Mouse (Mus musculus): ENCODE results near the gene Pml. TPM values are rescaled to one million over a fixed set of nuclear protein-coding genes. Genes with fewer than 3 reads are reported as not detected.
A peak's percentile ranks its signal among the peaks of the same experiment; 100 is the strongest.

The Pml gene
- polyA plus RNA-seq, 1 experiment from 2014 or later: 18.9 TPM

DNA sequence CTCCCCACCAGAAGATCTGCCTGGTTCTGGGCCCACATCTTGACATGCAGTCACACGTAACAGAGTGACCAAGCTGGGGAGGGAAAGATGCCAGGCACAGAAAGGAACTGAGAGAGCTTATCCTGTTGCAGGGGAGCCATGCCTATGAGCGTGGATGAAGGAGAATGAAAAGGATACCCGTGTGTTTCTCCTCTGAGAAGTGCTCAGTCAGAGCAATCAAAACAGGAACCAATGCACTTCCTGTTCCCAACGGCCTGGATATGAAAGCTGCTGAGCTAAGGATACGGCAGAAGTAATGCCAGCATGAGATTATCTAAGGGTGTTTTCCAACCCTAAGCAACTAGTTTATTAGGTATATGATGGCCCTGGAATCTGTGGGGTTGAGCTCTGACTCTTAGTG lies 17.2 kb downstream of the Pml start:
- ATAC-seq (ENCODE audit: low read depth): no peak
- Histone ChIP-seq H3K4me3 (replicated peaks) (no peak overlapping the region), H3K4me2 (no peak overlapping the region), H3K36me3 (peaks cover 90% of the 10 kb centered on the region), H3K4me1 (replicated peaks) (peaks cover 20% of the 10 kb centered on the region), H3K27ac (peak overlapping the region; percentile 67), H3K27me3 (no peaks in the 10 kb centered on the region), H3K9me3 (replicated peaks) (no peaks in the 10 kb centered on the region), H3K9ac (no peak overlapping the region)
- no peak for DNase-seq
- 36% methylated on average over 5 of the region's 5 CpGs for WGBS (ENCODE audit: insufficient replicate concordance)

DNA sequence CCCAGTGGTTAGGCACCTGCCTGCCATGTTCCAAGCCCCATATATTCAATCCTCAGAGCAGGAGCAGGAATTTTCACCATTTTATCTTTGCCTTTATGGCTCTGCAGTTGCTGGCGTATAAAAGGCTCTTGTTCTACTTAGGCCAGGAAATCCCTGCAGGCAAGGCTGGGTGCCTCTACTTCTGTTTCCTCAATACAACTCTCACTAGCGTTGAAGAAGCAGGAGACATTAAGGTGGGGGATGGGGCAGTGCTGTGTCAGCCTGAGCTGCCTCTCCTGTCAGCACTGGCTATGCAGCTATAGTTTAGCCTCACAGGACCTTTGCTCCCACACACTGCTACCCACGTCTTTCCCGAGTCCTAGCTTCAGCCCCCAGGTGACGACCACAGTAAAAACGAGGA lies 17.8 kb downstream of the Pml start:
- DNase-seq (no peak), ATAC-seq (ENCODE audit: low read depth) (no peak)
- Histone ChIP-seq H3K4me2 (no peak overlapping the region), H3K36me3 (peaks cover 93% of the 10 kb centered on the region), H3K9me3 (replicated peaks) (no peaks in the 10 kb centered on the region), H3K9ac (no peak overlapping the region), H3K27me3 (no peaks in the 10 kb centered on the region), H3K27ac (peak overlapping the region; percentile 67), H3K4me1 (replicated peaks) (peaks cover 25% of the 10 kb centered on the region), H3K4me3 (replicated peaks) (no peak overlapping the region)
- WGBS (ENCODE audit: insufficient replicate concordance): 56% methylated on average over 6 of the region's 6 CpGs

DNA sequence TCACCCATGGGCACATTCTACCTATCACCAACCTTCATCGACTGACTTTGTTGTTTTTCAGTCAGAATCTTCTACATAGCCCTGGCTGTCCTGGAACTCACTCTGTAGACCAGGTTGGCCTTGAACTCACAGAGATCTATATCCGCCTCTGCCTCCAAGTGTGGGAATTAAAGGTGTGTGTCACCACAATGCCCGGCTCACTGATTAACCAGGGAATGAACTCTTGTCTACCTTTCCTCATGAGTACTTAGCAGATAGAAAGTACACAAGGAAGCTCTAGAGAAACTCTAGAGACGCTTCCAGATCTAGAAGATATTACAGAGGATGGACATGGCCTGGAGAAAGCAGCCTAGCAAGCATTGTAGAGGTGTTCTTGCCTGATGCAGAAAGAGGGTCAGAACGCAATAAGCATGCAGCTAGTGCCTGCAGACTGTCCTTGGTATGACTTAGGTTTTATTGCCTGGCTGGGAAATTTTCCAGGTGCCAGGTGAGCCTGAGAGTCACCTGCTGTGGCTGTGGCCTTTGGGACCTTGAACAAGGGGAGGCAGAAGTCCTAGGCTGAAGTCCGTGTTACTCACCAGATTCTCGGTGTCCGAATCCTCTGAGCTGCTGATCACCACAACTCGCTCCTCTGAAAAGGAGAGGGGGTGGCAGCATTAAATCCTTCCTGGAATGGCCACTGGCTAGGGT lies 20.7 kb downstream of the Pml start:
- Histone ChIP-seq H3K4me3 (replicated peaks) (no peak overlapping the region), H3K9me3 (replicated peaks) (no peaks in the 10 kb centered on the region), H3K36me3 (peaks cover 99% of the 10 kb centered on the region), H3K9ac (no peak overlapping the region), H3K4me2 (no peak overlapping the region), H3K27me3 (no peaks in the 10 kb centered on the region), H3K27ac (no peak overlapping the region), H3K4me1 (replicated peaks) (peaks cover 42% of the 10 kb centered on the region)
- DNase-seq: no peak
- 90% methylated on average over 9 of the region's 9 CpGs for WGBS (ENCODE audit: insufficient replicate concordance)
- no peak for ATAC-seq (ENCODE audit: low read depth)

DNA sequence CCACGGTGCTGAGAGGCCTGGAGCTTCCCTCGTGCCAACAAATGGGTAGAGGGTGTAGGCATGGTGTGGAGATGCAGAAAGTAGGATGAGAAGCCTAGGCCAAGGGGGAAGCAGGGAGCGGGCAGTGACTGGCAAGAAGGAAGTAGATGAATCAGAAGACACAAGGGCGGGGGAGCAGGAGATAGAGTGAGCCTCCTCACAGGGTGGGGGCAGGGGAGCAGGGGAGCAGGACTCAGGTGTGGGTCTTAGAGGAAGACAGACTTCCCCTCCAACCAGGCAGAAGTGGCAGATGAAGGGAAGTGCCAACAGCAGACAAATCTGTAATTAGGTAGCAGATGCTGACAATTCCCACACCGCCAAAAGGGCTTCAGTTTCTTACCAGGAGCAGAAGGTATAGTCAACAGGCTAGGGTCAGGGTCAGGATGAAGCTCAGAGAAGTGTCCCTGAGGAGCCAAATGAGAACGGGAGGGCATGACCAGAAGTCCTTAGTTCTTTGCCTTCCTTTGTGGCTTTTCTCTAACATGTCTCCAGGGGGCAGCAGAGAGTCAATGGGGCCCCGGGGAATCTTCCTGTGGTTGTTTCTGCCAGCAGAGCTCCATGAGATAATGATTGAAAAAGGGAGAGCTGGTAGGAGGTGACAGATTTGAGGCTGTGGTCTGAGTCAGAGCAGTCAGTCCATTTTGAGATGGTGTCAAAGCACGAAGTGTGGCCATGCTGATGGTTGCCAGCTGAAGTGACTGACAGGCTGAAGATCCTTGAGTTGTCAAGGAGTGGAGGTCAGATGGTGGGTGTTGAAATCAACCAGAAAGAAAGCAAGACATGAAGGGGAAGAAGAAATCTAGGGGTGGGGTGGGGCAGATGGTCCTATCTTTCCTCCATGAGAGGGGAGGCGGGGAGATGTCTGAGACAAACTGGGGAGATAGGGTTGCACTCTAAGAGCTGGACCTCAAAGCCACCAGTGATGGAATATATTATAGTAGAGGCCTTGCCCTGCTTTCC lies 23.4 kb downstream of the Pml start:
- Histone ChIP-seq H3K4me2 (no peak overlapping the region), H3K9me3 (replicated peaks) (no peaks in the 10 kb centered on the region), H3K27me3 (no peaks in the 10 kb centered on the region), H3K4me1 (replicated peaks) (peaks cover 25% of the 10 kb centered on the region), H3K36me3 (peaks cover 99% of the 10 kb centered on the region), H3K27ac (0 out of 2 replicates have a peak overlapping the region, but pooled peaks have one; percentile 17), H3K4me3 (replicated peaks) (no peak overlapping the region), H3K9ac (no peak overlapping the region)
- DNase-seq (peak; percentile 57), ATAC-seq (ENCODE audit: low read depth) (no peak)
- 41% methylated on average over 9 of the region's 9 CpGs for WGBS (ENCODE audit: insufficient replicate concordance)

DNA sequence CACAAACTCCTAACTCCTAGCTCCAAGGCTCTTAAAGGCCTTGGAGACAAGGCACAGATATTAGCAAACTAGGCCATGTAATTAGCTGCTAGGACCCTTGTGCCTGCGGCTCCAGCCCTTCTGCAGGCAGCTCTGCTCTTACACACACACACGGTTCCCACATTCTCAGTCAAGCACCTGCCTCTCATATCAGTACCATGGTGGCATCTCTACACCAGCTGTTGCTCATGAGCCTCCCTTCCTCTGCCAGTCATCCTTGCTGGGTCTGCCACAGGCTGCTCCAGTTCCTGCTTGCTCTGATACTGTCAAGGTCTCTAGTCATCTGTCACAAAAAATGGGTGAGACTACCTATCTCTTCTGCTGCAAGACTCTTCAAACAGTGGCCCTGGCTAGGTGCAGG lies 25.2 kb downstream of the Pml start:
- H3K4me2 ChIP-seq: no peak overlapping the region
- H3K9ac ChIP-seq: no peak overlapping the region
- DNase-seq: no peak
- H3K4me1 ChIP-seq (replicated peaks): peaks cover 25% of the 10 kb centered on the region
- H3K9me3 ChIP-seq (replicated peaks): no peaks in the 10 kb centered on the region
- no peaks in the 10 kb centered on the region for H3K27me3 ChIP-seq
- no peak overlapping the region; the same call in 1 of the 2 replicates for H3K27ac ChIP-seq
- H3K4me3 ChIP-seq (replicated peaks): no peak overlapping the region
- WGBS (ENCODE audit: insufficient replicate concordance): 79% methylated on average over 2 of the region's 2 CpGs
- ATAC-seq (ENCODE audit: low read depth): 0 out of 2 replicates have a peak, but pooled peaks have one; percentile 4
- peaks cover 99% of the 10 kb centered on the region for H3K36me3 ChIP-seq

DNA sequence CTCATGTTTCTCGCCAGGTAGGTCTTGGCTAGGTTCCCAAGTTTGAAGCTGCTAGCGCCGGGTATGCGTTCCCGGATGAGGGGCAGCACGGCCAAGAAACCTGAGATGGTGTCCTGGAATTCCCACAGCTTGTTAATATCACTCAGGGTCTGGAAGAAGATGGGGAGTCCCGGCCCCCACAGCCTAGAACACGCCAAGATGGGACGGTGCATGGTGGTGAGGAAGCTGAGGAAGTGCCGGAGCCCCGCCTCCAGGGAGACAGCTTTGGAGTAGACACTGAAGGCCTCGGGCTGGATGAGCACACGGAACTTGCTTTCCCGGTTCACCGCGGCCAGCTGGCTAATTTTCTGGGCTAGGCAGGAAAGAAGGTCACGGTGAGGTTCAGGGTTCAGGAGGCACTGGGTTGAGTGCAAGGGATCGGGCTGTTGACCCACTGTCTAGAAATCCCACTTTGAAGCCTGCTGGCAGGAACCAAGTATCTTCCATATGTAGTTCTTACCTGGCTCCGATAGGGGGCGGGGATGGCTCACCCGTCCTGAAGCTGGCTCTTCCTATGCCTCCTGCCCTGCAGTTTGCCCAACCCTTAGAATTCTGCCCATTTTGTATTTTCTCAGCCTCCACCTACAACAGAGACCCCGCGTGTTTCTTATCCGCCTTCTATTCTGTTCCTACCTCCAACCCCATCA lies 29.2 kb downstream of the Pml start:
- Histone ChIP-seq H3K36me3 (peaks cover 70% of the 10 kb centered on the region), H3K9ac (no peak overlapping the region), H3K27me3 (no peaks in the 10 kb centered on the region), H3K4me1 (replicated peaks) (peaks cover 11% of the 10 kb centered on the region), H3K27ac (no peak overlapping the region), H3K9me3 (replicated peaks) (no peaks in the 10 kb centered on the region), H3K4me3 (replicated peaks) (no peak overlapping the region), H3K4me2 (no peak overlapping the region)
- ATAC-seq (ENCODE audit: low read depth) (no peak), DNase-seq (no peak)
- 72% methylated on average over 24 of the region's 24 CpGs for WGBS (ENCODE audit: insufficient replicate concordance)

DNA sequence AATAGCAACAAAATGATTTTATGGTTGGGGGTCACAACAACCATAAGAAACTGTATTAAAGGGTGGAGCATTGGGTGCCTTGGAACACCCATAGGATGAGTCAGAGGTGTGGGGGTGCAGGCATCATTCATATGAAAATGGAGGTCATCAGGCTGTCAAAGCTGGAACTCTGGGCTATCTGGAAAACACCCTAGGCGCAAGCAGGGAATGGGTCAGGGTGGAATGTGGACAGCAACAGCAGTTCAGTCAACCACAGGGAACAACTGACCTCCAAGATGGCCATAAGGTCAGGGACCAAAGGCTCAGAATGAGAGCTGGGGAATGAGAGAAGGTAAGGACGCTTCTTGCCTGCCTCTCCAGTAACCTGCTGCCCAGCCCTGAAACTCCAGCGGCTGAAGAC lies 31.0 kb downstream of the Pml start:
- ATAC-seq (ENCODE audit: low read depth): no peak

DNA sequence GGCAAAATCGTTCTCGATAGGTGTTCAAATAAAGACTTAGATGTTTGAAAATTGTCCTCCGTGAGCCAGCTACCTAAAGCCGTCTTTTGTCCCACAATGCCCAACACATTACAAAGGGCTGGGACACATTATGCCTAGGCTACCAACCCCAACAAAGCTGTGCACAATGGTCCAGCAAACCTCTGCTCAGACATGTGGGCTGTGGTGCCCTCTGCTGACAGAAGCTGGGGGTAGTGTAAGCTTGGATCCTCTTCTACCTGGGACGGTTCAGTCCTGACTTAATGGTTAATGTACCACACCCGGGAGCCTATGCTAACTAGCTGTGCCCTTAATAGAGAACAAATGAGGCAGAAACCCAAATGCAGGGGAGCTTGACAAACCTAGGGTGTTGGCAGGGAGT lies 33.2 kb downstream of the Pml start:
- WGBS (ENCODE audit: insufficient replicate concordance): 52% methylated on average over 6 of the region's 6 CpGs
- no peak overlapping the region for H3K9ac ChIP-seq
- no peaks in the 10 kb centered on the region for H3K9me3 ChIP-seq (replicated peaks)
- H3K36me3 ChIP-seq: peaks cover 31% of the 10 kb centered on the region
- H3K4me1 ChIP-seq (replicated peaks): peaks cover 42% of the 10 kb centered on the region
- no peak overlapping the region for H3K4me2 ChIP-seq
- no peak overlapping the region for H3K4me3 ChIP-seq (replicated peaks)
- no peak overlapping the region for H3K27ac ChIP-seq
- DNase-seq (no peak), ATAC-seq (ENCODE audit: low read depth) (no peak)
- peaks cover 3% of the 10 kb centered on the region; the same call in 1 of the 2 replicates for H3K27me3 ChIP-seq

More for the DNA sequence above, 31.0 kb downstream of the Pml start:
- H3K9ac ChIP-seq: no peak overlapping the region
- no peak for DNase-seq
- H3K4me1 ChIP-seq (replicated peaks): peaks cover 26% of the 10 kb centered on the region
- 85% methylated on average over 3 of the region's 3 CpGs for WGBS (ENCODE audit: insufficient replicate concordance)
- no peak overlapping the region for H3K4me3 ChIP-seq (replicated peaks)
- H3K36me3 ChIP-seq: peaks cover 52% of the 10 kb centered on the region
- H3K27me3 ChIP-seq: no peaks in the 10 kb centered on the region
- no peaks in the 10 kb centered on the region for H3K9me3 ChIP-seq (replicated peaks)
- no peak overlapping the region for H3K4me2 ChIP-seq
- H3K27ac ChIP-seq: no peak overlapping the region

DNA sequence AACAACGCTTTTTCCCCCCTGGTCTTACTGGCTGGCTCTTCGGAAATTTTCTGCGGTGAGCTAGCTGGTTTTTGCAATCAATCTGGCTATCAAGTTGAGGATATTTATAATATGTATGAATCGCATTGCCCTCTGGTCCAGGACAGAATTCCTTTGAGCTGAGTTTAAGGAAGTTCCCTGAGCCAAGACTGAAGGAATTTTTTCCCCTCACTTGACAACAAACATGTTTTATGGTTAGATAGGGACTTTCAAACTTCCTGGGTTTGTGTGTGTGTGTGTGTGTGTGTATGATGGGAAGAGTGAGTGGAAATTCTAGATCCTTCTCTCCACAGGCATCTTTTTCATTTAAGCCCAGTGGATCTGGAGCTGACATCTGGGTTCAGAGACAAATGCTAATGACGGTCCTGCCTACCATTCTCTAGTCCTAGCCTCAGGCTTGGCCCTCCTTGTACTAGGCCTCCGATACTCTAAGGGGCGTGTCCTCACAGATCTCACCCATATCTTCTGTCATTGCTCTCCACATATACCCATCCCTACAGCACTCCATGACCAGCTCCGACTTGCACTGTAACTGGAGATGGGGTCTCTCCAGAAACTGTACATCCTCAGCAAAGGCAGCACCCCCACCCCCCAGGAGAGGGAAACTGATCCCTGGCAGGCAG lies 34.9 kb downstream of the Pml start:
- DNase-seq (peak; percentile 54), ATAC-seq (ENCODE audit: low read depth) (peak; percentile 86)
- Histone ChIP-seq H3K9ac (peak overlapping the region; percentile 59), H3K4me3 (replicated peaks) (peak overlapping the region; percentile 35; the same call in 1 of the 2 replicates), H3K36me3 (peaks cover 13% of the 10 kb centered on the region), H3K4me1 (replicated peaks) (peaks cover 52% of the 10 kb centered on the region), H3K27ac (peak overlapping the region; percentile 89), H3K9me3 (replicated peaks) (no peaks in the 10 kb centered on the region), H3K4me2 (peak overlapping the region; percentile 68), H3K27me3 (peaks cover 8% of the 10 kb centered on the region; the same call in 1 of the 2 replicates)
- WGBS (ENCODE audit: insufficient replicate concordance): 25% methylated on average over 8 of the region's 8 CpGs

DNA sequence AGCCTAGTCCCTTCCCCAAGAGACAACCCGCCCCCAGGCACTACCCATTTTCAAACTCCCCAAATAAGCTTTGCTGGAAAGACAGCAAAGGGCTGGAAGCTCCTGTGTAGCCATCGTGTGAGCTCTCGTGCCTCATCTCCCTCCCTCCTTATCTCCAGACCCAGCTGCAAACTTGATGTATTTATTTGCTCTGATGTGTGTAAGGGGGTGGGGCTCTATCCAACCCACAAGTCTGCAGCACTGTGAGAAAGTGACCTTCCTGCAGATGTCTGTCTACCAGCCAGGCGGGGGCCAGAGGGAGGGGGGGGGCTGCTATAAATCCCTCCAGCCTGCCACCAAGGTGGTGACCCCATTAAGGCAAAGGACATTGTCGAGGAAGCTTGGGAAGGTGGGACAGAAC lies 35.7 kb downstream of the Pml start:
- Histone ChIP-seq H3K4me3 (replicated peaks) (peak overlapping the region; percentile 35), H3K36me3 (peaks cover 6% of the 10 kb centered on the region; the same call in 1 of the 2 replicates), H3K27ac (peak overlapping the region; percentile 89), H3K4me2 (peak overlapping the region; percentile 68), H3K27me3 (peaks cover 13% of the 10 kb centered on the region; the same call in 1 of the 2 replicates), H3K9me3 (replicated peaks) (no peaks in the 10 kb centered on the region), H3K9ac (peak overlapping the region; percentile 63), H3K4me1 (replicated peaks) (peaks cover 52% of the 10 kb centered on the region)
- 2% methylated on average over 5 of the region's 5 CpGs for WGBS (ENCODE audit: insufficient replicate concordance)
- DNase-seq (peak; percentile 78), ATAC-seq (ENCODE audit: low read depth) (peak; percentile 95)
